Mouse (Mus musculus): ENCODE data around the gene Ssbp2. TPM values are rescaled to one million over a fixed set of nuclear protein-coding genes. Genes with fewer than 3 reads are reported as not detected.
A peak's percentile ranks its signal among the peaks of the same experiment; 100 is the strongest.

Ssbp2 gene
- polyA plus RNA-seq, 1 experiment from 2014 or later = 210 TPM

DNA sequence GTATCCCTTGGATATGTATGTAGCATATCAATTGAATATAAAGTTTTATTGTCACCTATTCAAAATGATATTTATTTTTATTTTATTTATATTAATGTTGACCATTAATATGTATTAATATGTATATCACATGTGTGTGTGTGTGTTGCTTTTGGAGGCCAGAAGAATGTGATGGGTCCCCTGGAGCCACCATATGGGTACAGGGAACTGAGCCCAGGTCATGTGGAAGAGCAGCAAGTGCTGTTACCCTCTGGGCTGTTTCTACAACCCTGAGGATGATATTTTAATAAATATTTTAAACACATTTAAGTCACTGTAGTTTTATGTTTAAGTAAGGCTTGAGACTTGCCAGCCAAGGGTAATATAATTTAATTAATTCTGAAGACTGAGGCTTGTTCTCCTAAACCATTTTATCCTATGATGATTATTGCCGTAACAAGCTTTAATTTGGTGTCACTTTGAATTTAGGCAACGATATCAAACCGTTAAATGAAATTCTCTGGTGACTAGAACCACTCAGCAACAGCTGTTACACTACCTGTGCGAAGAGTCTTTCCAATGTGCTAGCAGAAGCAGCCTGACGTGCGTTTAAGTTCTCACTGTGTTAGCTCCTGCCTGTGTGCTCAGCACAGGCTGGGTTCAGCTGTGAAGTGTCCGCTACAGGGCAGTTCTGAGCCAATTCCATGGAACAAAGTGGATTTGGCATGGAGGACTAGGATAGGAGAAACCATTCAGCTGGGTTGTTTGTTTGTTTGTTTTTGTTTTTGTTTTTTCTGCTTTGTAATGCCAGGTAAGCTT lies 145.2 kb downstream of the Ssbp2 start:
- ATAC-seq (ENCODE audit: insufficient number of reproducible peaks, insufficient read depth, low FRiP score, low TSS enrichment) = no peak
- Histone ChIP-seq H3K27ac (no peak overlapping the region), H3K9me3 (no peaks in the 10 kb centered on the region), H3K27me3 (no peaks in the 10 kb centered on the region), H3K9ac (no peak overlapping the region), H3K4me2 (replicated peaks) (no peak overlapping the region), H3K4me3 (no peak overlapping the region), H3K36me3 (peaks cover 3% of the 10 kb centered on the region; the same call in 1 of the 2 replicates), H3K4me1 (no peaks in the 10 kb centered on the region)
- WGBS = 82% methylated on average over 7 of the region's 7 CpGs

DNA sequence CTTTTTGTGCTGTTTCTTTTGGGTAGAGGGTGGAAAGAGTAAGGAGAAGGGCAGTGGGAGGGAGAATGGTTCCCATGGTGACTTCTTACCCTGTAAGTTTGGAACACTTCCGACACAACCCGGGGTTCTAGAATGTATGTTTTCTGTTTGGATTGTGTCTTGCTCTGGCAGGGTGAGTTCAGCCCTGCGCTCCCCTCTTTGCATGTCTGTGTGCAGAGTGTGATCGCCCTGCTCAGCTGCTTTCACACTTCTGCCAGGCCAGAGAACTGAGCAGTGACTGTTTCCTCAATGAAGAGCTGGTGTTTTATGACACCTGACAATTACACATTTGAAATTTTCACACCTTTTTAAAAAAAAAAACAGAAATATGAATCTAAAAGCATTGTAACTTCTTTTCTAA lies 150.5 kb downstream of the Ssbp2 start:
- H3K36me3 ChIP-seq = no peaks in the 10 kb centered on the region
- WGBS = 80% methylated on average over 4 of the region's 4 CpGs
- no peak overlapping the region for H3K4me2 ChIP-seq (replicated peaks)
- no peak for ATAC-seq (ENCODE audit: insufficient number of reproducible peaks, insufficient read depth, low FRiP score, low TSS enrichment)
- no peaks in the 10 kb centered on the region for H3K4me1 ChIP-seq
- H3K9ac ChIP-seq = no peak overlapping the region
- no peak overlapping the region for H3K4me3 ChIP-seq
- no peak overlapping the region for H3K27ac ChIP-seq
- no peaks in the 10 kb centered on the region for H3K9me3 ChIP-seq
- no peaks in the 10 kb centered on the region for H3K27me3 ChIP-seq

DNA sequence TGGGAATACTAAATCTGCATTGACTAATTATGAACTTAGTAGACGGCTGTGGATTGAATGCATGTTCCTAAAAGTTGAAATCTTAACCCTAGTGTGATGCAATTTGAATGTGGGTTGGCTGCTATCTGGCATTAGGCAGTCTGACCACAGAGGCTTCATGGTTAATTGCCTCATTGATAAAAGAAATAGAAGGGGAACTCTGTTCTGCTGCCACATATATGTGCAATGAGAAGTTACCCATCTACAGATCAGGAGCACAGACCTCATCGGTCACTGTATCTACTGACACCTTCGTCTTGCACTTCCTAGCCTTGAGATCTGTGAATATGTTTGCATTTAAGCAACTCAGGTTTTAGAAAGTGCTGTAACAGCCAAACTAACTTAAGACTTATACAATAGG lies 151.8 kb downstream of the Ssbp2 start:
- no peaks in the 10 kb centered on the region for H3K27me3 ChIP-seq
- no peaks in the 10 kb centered on the region for H3K36me3 ChIP-seq
- WGBS = 90% methylated on average over 3 of the region's 3 CpGs
- ATAC-seq (ENCODE audit: insufficient number of reproducible peaks, insufficient read depth, low FRiP score, low TSS enrichment) = no peak
- no peak overlapping the region for H3K27ac ChIP-seq
- H3K4me3 ChIP-seq = no peak overlapping the region
- H3K9me3 ChIP-seq = no peaks in the 10 kb centered on the region
- no peak overlapping the region for H3K4me2 ChIP-seq (replicated peaks)
- H3K4me1 ChIP-seq = no peaks in the 10 kb centered on the region
- H3K9ac ChIP-seq = no peak overlapping the region

DNA sequence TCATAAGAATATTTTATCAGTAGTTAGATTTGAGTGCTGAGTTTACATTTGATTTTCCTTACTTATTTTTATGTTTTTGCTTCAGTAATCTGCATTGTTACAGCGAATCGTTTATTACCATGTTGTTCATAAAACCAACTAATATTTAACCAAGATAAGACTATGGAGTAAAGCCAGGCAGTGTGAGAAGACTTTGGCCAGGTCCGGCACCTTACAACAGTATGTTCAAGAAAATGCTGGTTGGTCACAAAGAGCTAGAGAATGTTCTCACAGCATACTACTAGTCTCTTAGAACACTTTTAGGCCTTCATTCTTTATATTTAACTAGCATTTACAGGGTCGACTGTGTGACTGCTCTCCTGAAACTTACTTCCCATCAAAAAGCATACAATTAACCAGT lies 152.5 kb downstream of the Ssbp2 start:
- Histone ChIP-seq H3K36me3 (no peaks in the 10 kb centered on the region), H3K4me1 (no peaks in the 10 kb centered on the region), H3K4me3 (no peak overlapping the region), H3K4me2 (replicated peaks) (no peak overlapping the region), H3K9ac (no peak overlapping the region), H3K27me3 (no peaks in the 10 kb centered on the region), H3K27ac (no peak overlapping the region), H3K9me3 (no peaks in the 10 kb centered on the region)
- 97% methylated on average over 4 of the region's 4 CpGs for WGBS
- ATAC-seq (ENCODE audit: insufficient number of reproducible peaks, insufficient read depth, low FRiP score, low TSS enrichment) = no peak

DNA sequence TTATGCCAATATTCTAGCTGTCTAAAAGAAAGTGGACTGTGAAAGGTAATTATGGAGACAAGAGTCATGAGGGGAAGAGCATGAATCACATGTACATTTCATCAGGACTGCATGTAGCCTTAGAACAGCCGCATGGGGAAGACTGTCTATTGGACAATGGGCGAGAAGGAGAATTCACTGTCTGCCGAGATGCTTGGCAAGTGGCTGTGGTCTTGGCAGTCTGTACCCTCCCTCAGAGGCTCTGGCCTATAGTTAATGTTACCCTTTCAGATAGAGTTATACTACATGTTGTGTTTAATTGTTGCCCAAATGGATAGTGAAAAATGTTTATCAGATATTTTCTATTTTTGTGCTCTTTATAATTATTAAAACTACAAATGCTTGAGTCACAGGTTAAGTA lies 156.0 kb downstream of the Ssbp2 start:
- no peaks in the 10 kb centered on the region for H3K27me3 ChIP-seq

DNA sequence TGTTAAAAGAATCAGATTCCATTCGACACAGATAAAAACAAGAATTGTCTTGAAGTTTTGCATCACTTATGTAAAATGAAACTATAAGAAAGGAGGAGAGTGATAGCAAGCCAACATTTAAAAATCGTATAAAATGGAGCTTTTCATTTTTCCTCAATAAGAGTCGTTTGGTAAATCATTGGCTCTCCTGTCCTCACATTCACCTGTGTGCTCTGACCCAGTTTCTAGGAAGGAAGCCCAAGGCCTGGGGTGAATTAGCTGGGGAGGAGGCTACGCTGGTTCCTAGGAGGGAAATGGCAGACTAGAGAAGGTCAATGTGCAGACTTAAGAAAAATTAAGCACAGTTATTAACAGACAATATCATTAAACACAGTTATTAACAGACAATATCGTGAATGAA lies 156.8 kb downstream of the Ssbp2 start:
- WGBS = 82% methylated on average over 5 of the region's 5 CpGs
- H3K9me3 ChIP-seq = no peaks in the 10 kb centered on the region
- ATAC-seq (ENCODE audit: insufficient number of reproducible peaks, insufficient read depth, low FRiP score, low TSS enrichment) = no peak

More for the DNA sequence above, 156.0 kb downstream of the Ssbp2 start:
- Histone ChIP-seq H3K9ac (no peak overlapping the region), H3K4me3 (no peak overlapping the region), H3K27ac (no peak overlapping the region), H3K9me3 (no peaks in the 10 kb centered on the region), H3K4me2 (replicated peaks) (no peak overlapping the region), H3K4me1 (no peaks in the 10 kb centered on the region), H3K36me3 (peaks cover 10% of the 10 kb centered on the region; the same call in 1 of the 2 replicates)
- WGBS = 93% methylated on average over 3 of the region's 3 CpGs
- no peak for ATAC-seq (ENCODE audit: insufficient number of reproducible peaks, insufficient read depth, low FRiP score, low TSS enrichment)

DNA sequence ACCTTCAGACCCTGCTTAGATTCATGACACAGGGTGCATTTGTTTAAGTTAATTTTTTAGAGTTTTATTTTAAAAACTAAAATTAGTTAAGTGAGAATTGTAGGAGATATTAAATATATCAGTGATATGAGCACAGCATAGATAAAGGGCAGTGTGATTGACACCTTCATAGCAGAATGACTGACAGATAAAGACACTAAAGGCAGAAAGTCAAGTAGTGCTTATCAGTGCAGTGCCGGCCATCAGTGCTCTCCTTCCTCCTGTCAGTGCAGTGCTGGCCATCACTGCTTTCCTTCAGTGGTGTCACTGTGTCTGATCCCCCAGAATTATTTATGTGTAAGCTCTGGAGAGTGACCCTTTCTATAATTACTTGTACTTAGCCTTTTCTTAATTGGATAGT lies 159.3 kb downstream of the Ssbp2 start:
- ATAC-seq (ENCODE audit: insufficient number of reproducible peaks, insufficient read depth, low FRiP score, low TSS enrichment) = no peak
- H3K27me3 ChIP-seq = no peaks in the 10 kb centered on the region
- no peak overlapping the region for H3K27ac ChIP-seq
- peaks cover 12% of the 10 kb centered on the region; the same call in 1 of the 2 replicates for H3K36me3 ChIP-seq
- no peaks in the 10 kb centered on the region for H3K4me1 ChIP-seq
- H3K9me3 ChIP-seq = no peaks in the 10 kb centered on the region
- WGBS = 74% methylated on average over 1 of the region's 1 CpGs
- no peak overlapping the region for H3K9ac ChIP-seq
- H3K4me3 ChIP-seq = no peak overlapping the region
- H3K4me2 ChIP-seq (replicated peaks) = no peak overlapping the region

More for the DNA sequence above, 156.8 kb downstream of the Ssbp2 start:
- Histone ChIP-seq H3K4me3 (no peak overlapping the region), H3K9ac (no peak overlapping the region), H3K27ac (no peak overlapping the region), H3K4me1 (no peaks in the 10 kb centered on the region), H3K36me3 (peaks cover 12% of the 10 kb centered on the region; the same call in 1 of the 2 replicates), H3K27me3 (no peaks in the 10 kb centered on the region), H3K4me2 (replicated peaks) (no peak overlapping the region)

DNA sequence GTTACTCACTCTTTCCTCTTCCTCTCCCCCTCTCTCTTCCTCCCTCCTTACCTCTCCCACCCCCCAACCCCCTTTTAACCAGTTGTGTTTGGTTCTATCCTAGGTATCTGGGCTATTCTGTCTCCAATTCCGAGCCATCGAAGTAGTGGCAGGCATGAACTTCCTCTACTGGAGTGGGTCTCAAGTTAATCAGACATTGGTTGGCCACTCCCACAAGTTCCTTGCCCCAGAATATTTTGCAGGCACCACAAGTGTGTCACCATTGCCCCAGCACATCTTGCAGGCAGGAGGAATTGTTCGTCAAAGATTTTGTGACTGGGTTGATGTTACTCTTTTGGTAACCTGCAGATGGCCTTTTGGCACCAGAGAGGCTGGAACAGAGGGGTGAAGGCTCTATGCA lies 160.5 kb downstream of the Ssbp2 start:
- H3K36me3 ChIP-seq = peaks cover 12% of the 10 kb centered on the region; the same call in 1 of the 2 replicates
- no peak overlapping the region for H3K4me3 ChIP-seq
- no peak overlapping the region for H3K27ac ChIP-seq
- H3K4me2 ChIP-seq (replicated peaks) = no peak overlapping the region
- H3K9ac ChIP-seq = no peak overlapping the region
- H3K4me1 ChIP-seq = no peaks in the 10 kb centered on the region
- H3K9me3 ChIP-seq = no peaks in the 10 kb centered on the region
- 98% methylated on average over 3 of the region's 3 CpGs for WGBS
- no peaks in the 10 kb centered on the region for H3K27me3 ChIP-seq
- no peak for ATAC-seq (ENCODE audit: insufficient number of reproducible peaks, insufficient read depth, low FRiP score, low TSS enrichment)

DNA sequence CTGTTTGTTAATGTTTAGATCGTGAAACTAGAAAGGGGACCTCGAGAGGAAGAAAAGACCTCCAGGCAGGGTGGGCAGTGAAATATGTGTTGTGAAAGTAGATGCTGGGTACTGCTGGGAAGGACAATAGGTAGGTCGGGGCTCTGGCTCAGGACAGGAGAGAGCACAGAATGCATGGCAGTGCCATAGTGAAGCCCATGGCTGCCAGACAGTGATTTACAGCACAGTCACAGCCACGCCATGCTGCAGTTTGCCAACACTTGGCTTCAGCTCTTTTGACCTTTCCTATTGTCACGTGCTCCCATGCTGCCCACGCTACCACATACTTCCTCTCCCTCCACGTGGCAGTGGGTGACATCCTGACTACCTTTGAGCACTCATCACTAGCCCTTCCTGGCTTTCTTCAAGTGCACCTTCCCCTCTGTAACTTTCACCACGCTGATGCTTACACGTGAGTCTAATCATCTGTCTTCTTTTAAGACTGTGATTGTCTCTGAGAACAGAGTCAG lies 171.3 kb downstream of the Ssbp2 start:
- no peak overlapping the region for H3K4me2 ChIP-seq (replicated peaks)
- WGBS = 87% methylated on average over 9 of the region's 9 CpGs
- no peaks in the 10 kb centered on the region for H3K36me3 ChIP-seq
- H3K4me1 ChIP-seq = no peaks in the 10 kb centered on the region
- no peak overlapping the region for H3K9ac ChIP-seq
- no peaks in the 10 kb centered on the region for H3K9me3 ChIP-seq
- H3K27me3 ChIP-seq = no peaks in the 10 kb centered on the region
- ATAC-seq (ENCODE audit: insufficient number of reproducible peaks, insufficient read depth, low FRiP score, low TSS enrichment) = no peak
- no peak overlapping the region for H3K4me3 ChIP-seq
- H3K27ac ChIP-seq = no peak overlapping the region

DNA sequence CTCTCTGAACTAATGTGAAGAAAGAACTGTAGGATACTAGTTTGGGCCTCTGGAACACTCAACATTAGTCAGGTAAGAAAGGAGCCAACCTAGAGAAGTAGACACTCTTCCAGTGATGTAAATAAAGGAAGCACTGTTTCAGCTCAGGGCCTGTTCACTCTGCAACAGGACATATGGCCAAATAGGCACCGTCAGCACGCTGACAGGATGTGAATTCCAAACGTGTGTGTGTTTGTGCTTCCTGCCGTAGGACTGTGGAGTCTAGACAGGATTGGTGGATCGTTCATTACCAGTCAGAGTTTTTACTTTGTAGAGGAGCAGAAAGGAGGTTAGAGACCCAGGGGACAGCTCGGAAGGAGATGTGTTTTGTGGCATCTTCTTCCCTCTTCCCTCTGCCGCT lies 174.0 kb downstream of the Ssbp2 start:
- Histone ChIP-seq H3K4me2 (replicated peaks) (no peak overlapping the region), H3K27me3 (no peaks in the 10 kb centered on the region), H3K4me3 (no peak overlapping the region), H3K9ac (no peak overlapping the region), H3K4me1 (no peaks in the 10 kb centered on the region), H3K36me3 (no peaks in the 10 kb centered on the region), H3K27ac (no peak overlapping the region), H3K9me3 (no peaks in the 10 kb centered on the region)
- ATAC-seq (ENCODE audit: insufficient number of reproducible peaks, insufficient read depth, low FRiP score, low TSS enrichment) = no peak
- 37% methylated on average over 7 of the region's 7 CpGs for WGBS

DNA sequence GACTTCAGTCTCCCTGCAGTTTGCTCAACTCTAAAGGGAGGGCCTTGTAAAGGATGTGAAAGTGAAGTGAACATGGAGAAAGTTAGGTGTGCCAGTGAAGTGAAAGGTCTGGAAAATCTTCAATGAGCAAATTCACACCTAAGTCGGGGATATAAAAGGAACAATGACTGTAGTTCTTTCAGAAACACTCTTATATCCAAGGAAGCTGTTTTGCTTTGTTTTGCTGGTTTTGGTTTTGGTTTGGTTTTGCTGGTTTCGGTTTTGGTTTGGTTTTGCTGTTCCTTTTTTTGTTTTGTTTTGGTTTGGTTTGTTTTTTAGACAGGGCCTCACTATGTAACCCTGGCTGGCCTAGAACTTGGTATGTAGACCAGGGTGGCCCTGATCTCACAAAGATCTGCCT lies 175.9 kb downstream of the Ssbp2 start:
- Histone ChIP-seq H3K36me3 (no peaks in the 10 kb centered on the region), H3K27ac (no peak overlapping the region), H3K4me1 (0 out of 2 replicates have a peak, but pooled peaks cover 6% of the 10 kb centered on the region), H3K4me3 (no peak overlapping the region), H3K9me3 (no peaks in the 10 kb centered on the region), H3K27me3 (no peaks in the 10 kb centered on the region), H3K4me2 (replicated peaks) (no peak overlapping the region), H3K9ac (no peak overlapping the region)
- no peak for ATAC-seq (ENCODE audit: insufficient number of reproducible peaks, insufficient read depth, low FRiP score, low TSS enrichment)
- 84% methylated on average over 2 of the region's 2 CpGs for WGBS

DNA sequence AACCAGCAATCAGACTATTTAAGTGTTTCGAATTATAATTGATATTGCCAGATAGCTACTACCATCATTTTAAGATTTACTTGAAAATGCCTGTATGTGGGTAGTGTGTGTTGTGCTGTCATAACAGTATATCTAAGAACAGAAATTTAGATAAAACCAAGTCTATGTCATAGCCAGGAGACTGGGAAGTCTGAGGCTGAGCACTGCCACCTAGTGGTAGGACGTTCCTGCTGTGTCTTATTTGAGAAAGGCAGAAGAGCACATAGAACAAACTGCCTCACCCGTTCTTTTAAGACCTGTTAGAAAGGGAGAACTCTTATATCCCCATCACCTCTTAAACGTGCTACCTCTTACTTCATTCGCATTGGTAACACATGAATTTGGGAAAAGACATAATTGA lies 176.7 kb downstream of the Ssbp2 start:
- no peaks in the 10 kb centered on the region for H3K36me3 ChIP-seq
- no peak overlapping the region for H3K4me2 ChIP-seq (replicated peaks)
- H3K9ac ChIP-seq = no peak overlapping the region
- H3K27me3 ChIP-seq = no peaks in the 10 kb centered on the region
- no peaks in the 10 kb centered on the region for H3K9me3 ChIP-seq
- WGBS = 17% methylated on average over 5 of the region's 5 CpGs
- no peak overlapping the region for H3K4me3 ChIP-seq
- 0 out of 2 replicates have a peak, but pooled peaks have one; percentile 28 for ATAC-seq (ENCODE audit: insufficient number of reproducible peaks, insufficient read depth, low FRiP score, low TSS enrichment)
- H3K4me1 ChIP-seq = 0 out of 2 replicates have a peak, but pooled peaks cover 6% of the 10 kb centered on the region
- no peak overlapping the region for H3K27ac ChIP-seq
